Mouse (Mus musculus): ENCODE results near the gene Rab37. TPM values are rescaled to one million over a fixed set of nuclear protein-coding genes. Genes with fewer than 3 reads are reported as not detected.

Gene Rab37
- polyA plus RNA-seq, 1 experiment from 2014 or later, result 1.4 TPM

- Histone ChIP-seq H3K4me3 (peak overlapping the region; percentile 42), H3K27ac (no peak overlapping the region), H3K9me3 (0 out of 2 replicates have a peak, but pooled peaks cover 4% of the 10 kb centered on the region), H3K4me1 (replicated peaks) (peaks cover 48% of the 10 kb centered on the region), H3K36me3 (no peaks in the 10 kb centered on the region), H3K27me3 (ENCODE audit: insufficient read depth, poor library complexity, severe bottlenecking) (peaks cover 61% of the 10 kb centered on the region)
- peak; percentile 80 for DNase-seq (ENCODE audit: low spot score)
- 2% methylated on average over 35 of the region's 35 CpGs for WGBS
These were observed 62.6 kb downstream of the Rab37 start for GRCm38 (mm10) chr11:115153699-115154292.

DNA sequence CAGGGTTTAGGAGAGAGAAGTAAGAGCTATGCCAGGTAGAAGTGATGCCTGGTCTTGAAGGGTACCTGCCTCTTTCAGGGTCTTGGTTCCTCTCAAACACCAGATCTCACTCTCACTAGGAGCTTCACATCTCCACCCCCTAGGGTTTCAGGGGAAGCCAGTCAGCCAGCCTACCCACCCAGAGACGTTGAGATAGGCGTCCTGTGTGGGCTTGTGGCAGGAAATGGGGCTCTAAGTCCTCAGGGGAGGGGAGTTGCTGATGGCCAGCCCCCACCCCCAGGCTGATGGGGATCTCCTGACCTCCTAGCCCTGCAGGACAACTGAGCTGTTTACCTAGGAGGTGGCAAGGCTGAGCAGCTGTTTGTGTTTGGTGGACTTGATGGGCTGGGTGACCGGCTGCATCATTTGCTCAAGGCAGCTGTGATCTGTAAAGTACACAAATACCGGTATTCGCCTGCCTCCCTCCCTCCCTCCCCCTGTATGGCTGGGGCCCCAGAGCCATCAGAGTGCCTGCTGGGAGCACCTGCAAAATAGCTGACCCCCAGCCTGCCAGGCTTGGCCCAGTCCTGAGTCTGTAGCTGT, 63.9 kb downstream of the Rab37 start:
- peaks cover 69% of the 10 kb centered on the region for H3K27me3 ChIP-seq (ENCODE audit: insufficient read depth, poor library complexity, severe bottlenecking)
- H3K4me1 ChIP-seq (replicated peaks), result peaks cover 53% of the 10 kb centered on the region
- H3K36me3 ChIP-seq, result no peaks in the 10 kb centered on the region
- 13% methylated on average over 5 of the region's 5 CpGs for WGBS
- no peak for DNase-seq (ENCODE audit: low spot score)
- H3K9me3 ChIP-seq, result no peaks in the 10 kb centered on the region
- no peak overlapping the region for H3K4me3 ChIP-seq
- H3K27ac ChIP-seq, result no peak overlapping the region; the same call in 1 of the 2 replicates

DNA sequence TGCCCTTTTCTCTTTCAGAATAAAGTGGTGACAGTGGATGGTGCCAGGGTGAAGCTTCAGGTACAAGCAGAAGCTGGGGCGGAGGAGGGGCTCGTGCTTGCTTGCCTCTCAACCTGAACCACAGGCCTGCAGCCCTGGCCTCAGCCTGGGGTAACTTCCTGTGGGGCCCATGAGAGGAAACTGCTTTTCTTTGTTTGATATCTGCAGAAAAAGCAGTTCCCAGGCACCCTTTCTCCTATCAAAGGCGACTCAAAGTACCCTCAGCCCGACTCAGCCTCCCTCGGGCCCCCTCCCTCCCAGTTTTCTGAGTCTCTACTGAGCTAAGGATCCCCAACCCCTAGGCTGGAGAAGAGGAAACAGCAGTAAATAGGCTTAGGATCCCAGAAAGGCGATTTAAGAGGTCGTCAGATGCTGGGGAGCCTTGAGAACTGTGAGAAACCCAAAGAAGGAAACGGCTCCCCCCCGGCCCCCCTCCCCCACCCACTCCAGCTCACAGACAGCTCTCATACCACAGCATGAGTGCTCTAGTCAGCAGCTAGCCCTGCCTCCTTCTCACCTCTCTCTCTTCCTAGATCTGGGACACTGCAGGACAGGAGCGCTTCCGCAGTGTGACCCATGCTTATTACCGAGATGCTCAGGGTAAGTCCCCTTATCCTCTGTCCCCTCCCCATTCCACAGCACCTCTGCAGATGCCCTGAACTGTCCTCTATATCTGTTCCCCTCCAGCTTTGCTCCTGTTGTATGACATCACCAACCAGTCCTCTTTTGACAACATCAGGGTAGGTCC, 66.9 kb downstream of the Rab37 start:
- no peak overlapping the region for H3K4me3 ChIP-seq
- peaks cover 82% of the 10 kb centered on the region for H3K27me3 ChIP-seq (ENCODE audit: insufficient read depth, poor library complexity, severe bottlenecking)
- DNase-seq (ENCODE audit: low spot score), result no peak
- H3K4me1 ChIP-seq (replicated peaks), result peaks cover 63% of the 10 kb centered on the region
- no peaks in the 10 kb centered on the region for H3K36me3 ChIP-seq
- H3K27ac ChIP-seq, result peak overlapping the region; percentile 64
- no peaks in the 10 kb centered on the region for H3K9me3 ChIP-seq
- 39% methylated on average over 12 of the region's 12 CpGs for WGBS

GRCm38 (mm10) chr11:115160016-115160797, 69.0 kb downstream of the Rab37 start:
- H3K27me3 ChIP-seq (ENCODE audit: insufficient read depth, poor library complexity, severe bottlenecking), result peaks cover 75% of the 10 kb centered on the region
- H3K4me1 ChIP-seq (replicated peaks), result peaks cover 65% of the 10 kb centered on the region
- no peaks in the 10 kb centered on the region for H3K9me3 ChIP-seq
- no peak overlapping the region for H3K4me3 ChIP-seq
- DNase-seq (ENCODE audit: low spot score), result peak; percentile 67
- 46% methylated on average over 11 of the region's 11 CpGs for WGBS
- H3K27ac ChIP-seq, result no peak overlapping the region; the same call in 1 of the 2 replicates
- H3K36me3 ChIP-seq, result no peaks in the 10 kb centered on the region

- no peak overlapping the region for H3K27ac ChIP-seq
- peaks cover 75% of the 10 kb centered on the region for H3K27me3 ChIP-seq (ENCODE audit: insufficient read depth, poor library complexity, severe bottlenecking)
- peak; percentile 79 for DNase-seq (ENCODE audit: low spot score)
- H3K4me3 ChIP-seq, result no peak overlapping the region
- peaks cover 68% of the 10 kb centered on the region for H3K4me1 ChIP-seq (replicated peaks)
- WGBS, result 32% methylated on average over 10 of the region's 10 CpGs
- no peaks in the 10 kb centered on the region for H3K36me3 ChIP-seq
- no peaks in the 10 kb centered on the region for H3K9me3 ChIP-seq
These were observed 69.8 kb downstream of the Rab37 start for GRCm38 (mm10) chr11:115160883-115161577.

DNA sequence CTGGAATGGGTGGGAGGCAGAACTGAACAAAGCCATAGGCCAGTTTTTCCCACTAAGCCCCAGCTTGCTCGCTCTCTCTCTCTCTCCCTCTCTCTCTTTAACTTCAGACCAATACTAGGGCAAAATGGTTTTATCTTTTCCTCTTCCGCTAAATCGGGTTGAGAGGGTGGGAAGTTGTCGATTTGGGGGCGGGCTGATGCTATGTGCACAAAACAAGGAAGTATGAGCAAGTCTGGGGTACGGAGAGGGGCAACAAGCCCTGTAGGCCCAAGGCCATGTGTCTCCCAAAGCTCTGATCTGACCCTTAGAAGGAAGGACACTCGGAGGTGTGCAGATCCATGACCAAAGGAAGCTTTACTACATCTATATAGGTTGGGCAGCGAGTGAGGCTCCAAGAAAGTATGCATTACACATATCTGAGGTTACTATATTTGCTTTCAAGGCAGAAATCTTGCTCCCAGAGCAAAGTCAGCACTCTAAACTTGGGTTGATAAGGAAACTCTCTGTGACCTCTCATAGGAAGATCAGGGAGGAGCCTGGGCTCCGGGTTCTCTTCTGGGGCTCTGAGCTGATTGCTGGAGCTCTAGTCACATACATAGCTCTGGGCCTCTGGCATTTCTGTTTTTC, 70.5 kb downstream of the Rab37 start:
- H3K4me3 ChIP-seq, result no peak overlapping the region
- H3K4me1 ChIP-seq (replicated peaks), result peaks cover 70% of the 10 kb centered on the region
- DNase-seq (ENCODE audit: low spot score), result no peak
- 62% methylated on average over 9 of the region's 9 CpGs for WGBS
- no peak overlapping the region for H3K27ac ChIP-seq
- no peaks in the 10 kb centered on the region for H3K36me3 ChIP-seq
- peaks cover 69% of the 10 kb centered on the region for H3K27me3 ChIP-seq (ENCODE audit: insufficient read depth, poor library complexity, severe bottlenecking)
- H3K9me3 ChIP-seq, result no peaks in the 10 kb centered on the region

DNA sequence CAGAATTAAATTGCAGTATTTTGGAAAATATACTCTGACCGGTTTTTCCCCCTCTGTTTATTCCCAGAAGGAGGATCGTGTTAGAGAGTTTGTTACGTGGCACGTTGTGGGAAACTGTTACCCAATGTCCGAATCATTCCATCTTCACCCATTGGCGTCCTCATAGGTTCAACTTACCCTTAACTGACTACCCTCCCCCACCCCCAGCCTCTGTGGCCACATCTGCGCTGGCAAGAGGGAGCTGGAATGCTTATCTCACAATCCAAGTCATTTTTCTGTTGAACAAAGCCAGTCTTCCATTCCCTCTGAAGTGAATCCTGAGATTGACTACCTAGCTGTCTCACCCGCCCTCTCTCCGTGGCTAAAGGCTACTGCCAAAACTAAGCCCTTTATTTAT, 71.0 kb downstream of the Rab37 start:
- peak overlapping the region; percentile 75 for H3K4me3 ChIP-seq

GRCm38 (mm10) chr11:115162832-115163480, 71.7 kb downstream of the Rab37 start, which contains the start of gene Slc9a3r1:
Slc9a3r1 (plus strand) TSS chr11:115163341.
- peak within 1 kb of the TSS; percentile 85 for H3K27ac ChIP-seq
- H3K4me3 ChIP-seq, result peak within 1 kb of the TSS; percentile 75
- no peaks in the 10 kb centered on the region for H3K36me3 ChIP-seq
- H3K27me3 ChIP-seq (ENCODE audit: insufficient read depth, poor library complexity, severe bottlenecking), result peaks cover 56% of the 10 kb centered on the region
- peak; percentile 97 for DNase-seq (ENCODE audit: low spot score)
- peaks cover 71% of the 10 kb centered on the region for H3K4me1 ChIP-seq (replicated peaks)
- under 1% methylated on average over 47 of the region's 47 CpGs for WGBS
- H3K9me3 ChIP-seq, result no peaks in the 10 kb centered on the region

More for the DNA sequence above, 71.0 kb downstream of the Rab37 start:
- DNase-seq (ENCODE audit: low spot score), result no peak
- H3K36me3 ChIP-seq, result no peaks in the 10 kb centered on the region
- H3K27me3 ChIP-seq (ENCODE audit: insufficient read depth, poor library complexity, severe bottlenecking), result peaks cover 64% of the 10 kb centered on the region
- H3K4me1 ChIP-seq (replicated peaks), result peaks cover 70% of the 10 kb centered on the region
- H3K27ac ChIP-seq, result peak overlapping the region; percentile 85
- WGBS, result 22% methylated on average over 9 of the region's 9 CpGs
- no peaks in the 10 kb centered on the region for H3K9me3 ChIP-seq

DNA sequence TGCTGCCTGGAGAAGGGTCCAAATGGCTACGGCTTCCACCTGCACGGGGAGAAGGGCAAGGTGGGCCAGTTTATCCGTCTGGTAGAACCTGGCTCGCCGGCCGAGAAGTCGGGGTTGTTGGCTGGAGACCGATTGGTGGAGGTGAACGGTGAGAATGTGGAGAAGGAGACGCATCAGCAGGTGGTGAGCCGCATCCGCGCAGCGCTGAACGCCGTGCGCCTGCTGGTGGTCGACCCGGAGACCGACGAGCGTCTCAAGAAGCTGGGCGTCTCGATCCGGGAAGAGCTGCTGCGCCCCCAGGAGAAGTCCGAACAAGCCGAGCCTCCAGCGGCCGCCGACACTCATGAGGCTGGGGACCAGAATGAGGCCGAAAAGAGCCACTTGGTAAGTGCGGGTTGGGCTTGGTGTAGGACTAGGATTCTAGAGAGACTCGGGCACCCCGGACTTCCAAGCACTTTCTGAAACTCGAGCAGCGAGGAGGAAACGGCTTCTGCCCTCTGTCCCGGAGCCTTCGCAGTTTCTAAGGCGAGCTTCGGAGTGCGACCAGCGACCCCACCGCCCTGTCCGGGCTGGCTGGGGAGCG, 72.4 kb downstream of the Rab37 start:
- peak overlapping the region; percentile 85 for H3K27ac ChIP-seq
- H3K36me3 ChIP-seq, result no peaks in the 10 kb centered on the region
- peaks cover 64% of the 10 kb centered on the region for H3K4me1 ChIP-seq (replicated peaks)
- under 1% methylated on average over 47 of the region's 47 CpGs for WGBS
- no peaks in the 10 kb centered on the region for H3K9me3 ChIP-seq
- H3K4me3 ChIP-seq, result peak overlapping the region; percentile 75
- DNase-seq (ENCODE audit: low spot score), result no peak
- peaks cover 53% of the 10 kb centered on the region for H3K27me3 ChIP-seq (ENCODE audit: insufficient read depth, poor library complexity, severe bottlenecking)

- H3K4me3 ChIP-seq, result peak overlapping the region; percentile 75
- H3K27ac ChIP-seq, result peak overlapping the region; percentile 85
- peaks cover 51% of the 10 kb centered on the region for H3K27me3 ChIP-seq (ENCODE audit: insufficient read depth, poor library complexity, severe bottlenecking)
- no peak for DNase-seq (ENCODE audit: low spot score)
- 0% methylated on average over 14 of the region's 14 CpGs for WGBS
- H3K4me1 ChIP-seq (replicated peaks), result peaks cover 64% of the 10 kb centered on the region
- no peaks in the 10 kb centered on the region for H3K36me3 ChIP-seq
- H3K9me3 ChIP-seq, result no peaks in the 10 kb centered on the region
These were observed 73.2 kb downstream of the Rab37 start for GRCm38 (mm10) chr11:115164341-115164975.

GRCm38 (mm10) chr11:115164976-115165374, 73.7 kb downstream of the Rab37 start:
- peaks cover 46% of the 10 kb centered on the region for H3K27me3 ChIP-seq (ENCODE audit: insufficient read depth, poor library complexity, severe bottlenecking)
- under 1% methylated on average over 9 of the region's 9 CpGs for WGBS
- peaks cover 60% of the 10 kb centered on the region for H3K4me1 ChIP-seq (replicated peaks)
- H3K4me3 ChIP-seq, result peak overlapping the region; percentile 75
- H3K27ac ChIP-seq, result peak overlapping the region; percentile 85; the same call in 1 of the 2 replicates
- H3K9me3 ChIP-seq, result no peaks in the 10 kb centered on the region
- no peaks in the 10 kb centered on the region for H3K36me3 ChIP-seq
- DNase-seq (ENCODE audit: low spot score), result no peak

All from hindbrain, embryonic 10.5 days (tissue).